Mouse (Mus musculus): ENCODE data around the gene Rfng. TPM values are rescaled to one million over a fixed set of nuclear protein-coding genes. Genes with fewer than 3 reads are reported as not detected.

Rfng gene
- polyA plus RNA-seq, 1 experiment from 2014 or later: 52.2 TPM

- no peak for ATAC-seq (ENCODE audit: insufficient number of reproducible peaks, insufficient read depth, low FRiP score, low TSS enrichment, low read depth)
- Histone ChIP-seq H3K9ac (no peak within 1 kb of the TSS; the same call in 1 of the 2 replicates), H3K4me3 (no peak within 1 kb of the TSS), H3K27ac (peak within 1 kb of the TSS; percentile 66; the same call in 1 of the 2 replicates), H3K4me2 (peak within 1 kb of the TSS; percentile 22; the same call in 1 of the 2 replicates), H3K27me3 (no peaks in the 10 kb centered on the region), H3K9me3 (no peaks in the 10 kb centered on the region), H3K4me1 (peaks cover 24% of the 10 kb centered on the region), H3K36me3 (no peaks in the 10 kb centered on the region)
- 64% methylated on average over 12 of the region's 12 CpGs for WGBS
Measured at GRCm38 (mm10) chr11:120731858-120732680, 51.9 kb downstream of the Rfng start, which contains the start of gene Cbr2. Gene Cbr2, minus strand, starts transcription at chr11:120732114.

DNA sequence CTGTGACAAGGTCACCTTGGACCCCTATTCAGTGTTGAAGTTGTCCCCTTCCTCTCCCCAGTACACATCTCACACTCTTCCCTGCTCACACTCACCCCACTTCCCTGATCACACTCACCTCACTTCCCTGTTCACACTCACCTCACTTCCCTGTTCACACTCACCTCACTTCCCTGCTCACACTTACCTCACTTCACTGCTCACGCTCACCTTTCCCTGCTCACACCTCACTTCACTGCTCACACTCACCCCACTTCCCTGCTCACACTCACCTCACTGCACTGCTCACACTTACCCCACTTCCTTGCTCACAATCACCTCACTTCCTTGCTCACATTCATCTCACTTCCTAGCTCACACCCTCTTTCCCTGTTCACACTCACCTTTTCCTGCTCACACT lies 52.6 kb downstream of the Rfng start:
- 92% methylated on average over 1 of the region's 1 CpGs for WGBS
- Histone ChIP-seq H3K4me2 (peak overlapping the region; percentile 22; the same call in 1 of the 2 replicates), H3K9ac (no peak overlapping the region; the same call in 1 of the 2 replicates), H3K36me3 (no peaks in the 10 kb centered on the region), H3K9me3 (no peaks in the 10 kb centered on the region), H3K27ac (peak overlapping the region; percentile 66; the same call in 1 of the 2 replicates), H3K4me1 (peaks cover 30% of the 10 kb centered on the region), H3K27me3 (no peaks in the 10 kb centered on the region), H3K4me3 (no peak overlapping the region)
- ATAC-seq (ENCODE audit: insufficient number of reproducible peaks, insufficient read depth, low FRiP score, low TSS enrichment, low read depth): no peak

Other genes starting within 250 kb of the Rfng start
- gene Mcrip1, start 234.5 kb downstream of the Rfng start, polyA plus RNA-seq (2015; fragmentation: Nextera tagmentation; extraction: Ambion mirVana): 219 and 247 TPM in 2 replicates
- gene Ppp1r27, start 233.1 kb downstream of the Rfng start, polyA plus RNA-seq (2015; fragmentation: Nextera tagmentation; extraction: Ambion mirVana): not detected in 2 replicates
- gene P4hb, start 211.0 kb downstream of the Rfng start, polyA plus RNA-seq (2015; fragmentation: Nextera tagmentation; extraction: Ambion mirVana): 684 and 710 TPM in 2 replicates
- 535 and 580 TPM in 2 replicates for gene Arhgdia, start 202.6 kb downstream of the Rfng start, polyA plus RNA-seq (2015; fragmentation: Nextera tagmentation; extraction: Ambion mirVana)
- gene Alyref, start 185.8 kb downstream of the Rfng start, polyA plus RNA-seq (2015; fragmentation: Nextera tagmentation; extraction: Ambion mirVana): 492 and 529 TPM in 2 replicates
- 219 and 222 TPM in 2 replicates for gene Anapc11, start 185.8 kb downstream of the Rfng start, polyA plus RNA-seq (2015; fragmentation: Nextera tagmentation; extraction: Ambion mirVana)
- gene Npb, start 175.7 kb downstream of the Rfng start, polyA plus RNA-seq (2015; fragmentation: Nextera tagmentation; extraction: Ambion mirVana): 0.98 and 1.7 TPM in 2 replicates
- gene Pcyt2, start 166.3 kb downstream of the Rfng start, polyA plus RNA-seq (2015; fragmentation: Nextera tagmentation; extraction: Ambion mirVana): 150 and 152 TPM in 2 replicates
- gene Sirt7, start 159.0 kb downstream of the Rfng start, polyA plus RNA-seq (2015; fragmentation: Nextera tagmentation; extraction: Ambion mirVana): 26.6 and 30.0 TPM in 2 replicates
- gene Mafg, start 150.6 kb downstream of the Rfng start, polyA plus RNA-seq (2015; fragmentation: Nextera tagmentation; extraction: Ambion mirVana): 22.0 and 30.0 TPM in 2 replicates
- gene Pycr1, start 140.4 kb downstream of the Rfng start, polyA plus RNA-seq (2015; fragmentation: Nextera tagmentation; extraction: Ambion mirVana): 27.7 and 34.9 TPM in 2 replicates
- not detected in 2 replicates for gene Myadml2, start 136.0 kb downstream of the Rfng start, polyA plus RNA-seq (2015; fragmentation: Nextera tagmentation; extraction: Ambion mirVana)
- 4.3 and 7.2 TPM in 2 replicates for gene Notum, start 123.0 kb downstream of the Rfng start, polyA plus RNA-seq (2015; fragmentation: Nextera tagmentation; extraction: Ambion mirVana)
- 109 and 123 TPM in 2 replicates for gene Aspscr1, start 111.2 kb downstream of the Rfng start, polyA plus RNA-seq (2015; fragmentation: Nextera tagmentation; extraction: Ambion mirVana)
- 132 and 154 TPM in 2 replicates for gene Cenpx, start 70.5 kb downstream of the Rfng start, polyA plus RNA-seq (2015; fragmentation: Nextera tagmentation; extraction: Ambion mirVana)
- gene Lrrc45, start 70.3 kb downstream of the Rfng start, polyA plus RNA-seq (2015; fragmentation: Nextera tagmentation; extraction: Ambion mirVana): 71.0 and 77.8 TPM in 2 replicates
- 66.0 and 72.6 TPM in 2 replicates for gene Rac3, start 62.7 kb downstream of the Rfng start, polyA plus RNA-seq (2015; fragmentation: Nextera tagmentation; extraction: Ambion mirVana)
- gene Dcxr, start 56.9 kb downstream of the Rfng start, polyA plus RNA-seq (2015; fragmentation: Nextera tagmentation; extraction: Ambion mirVana): 17.9 and 18.3 TPM in 2 replicates
- 27.1 and 32.3 TPM in 2 replicates for gene Cbr2, start 52.1 kb downstream of the Rfng start, polyA plus RNA-seq (2015; fragmentation: Nextera tagmentation; extraction: Ambion mirVana)
- gene Hmga1b, start 21.4 kb downstream of the Rfng start, polyA plus RNA-seq (2015; fragmentation: Nextera tagmentation; extraction: Ambion mirVana): 4.3 and 9.4 TPM in 2 replicates
- 223 and 233 TPM in 2 replicates for gene Gps1, start 65 bp upstream of the Rfng start, polyA plus RNA-seq (2015; fragmentation: Nextera tagmentation; extraction: Ambion mirVana)
- gene Dus1l, start 12.2 kb upstream of the Rfng start, polyA plus RNA-seq (2015; fragmentation: Nextera tagmentation; extraction: Ambion mirVana): 53.7 and 61.0 TPM in 2 replicates
- gene Fasn, start 40.3 kb upstream of the Rfng start, polyA plus RNA-seq (2015; fragmentation: Nextera tagmentation; extraction: Ambion mirVana): 49.3 and 52.2 TPM in 2 replicates
- gene Ccdc57, start 148.7 kb upstream of the Rfng start, polyA plus RNA-seq (2015; fragmentation: Nextera tagmentation; extraction: Ambion mirVana): 6.1 and 6.8 TPM in 2 replicates
- 56.4 and 63.4 TPM in 2 replicates for gene Slc16a3, start 164.3 kb upstream of the Rfng start, polyA plus RNA-seq (2015; fragmentation: Nextera tagmentation; extraction: Ambion mirVana)
- gene Csnk1d, start 207.1 kb upstream of the Rfng start, polyA plus RNA-seq (2015; fragmentation: Nextera tagmentation; extraction: Ambion mirVana): 132 and 134 TPM in 2 replicates

Measured in embryonic facial prominence, embryonic 13.5 days (tissue).